Mouse (Mus musculus) hindbrain, embryonic 15.5 days (tissue): ENCODE data around the gene March4. TPM values are rescaled to one million over a fixed set of nuclear protein-coding genes. Genes with fewer than 3 reads are reported as not detected.

ENCODE experiments used
- ATAC-seq: fragments of 200-750 bp; cut with Nextera tagmentation; 2 replicates; pipeline ENCODE4 v1.8.0; 2017; ENCODE audit warnings: low read depth, moderate number of reproducible peaks, moderate TSS enrichment; ENCODE audit not compliant: low FRiP score
- H3K27ac ChIP-seq: fragments of 300-500 bp; sonication (generic); replicated peaks from 2 replicates; pipeline ENCODE4 v1.5.1; 2015; ENCODE audit warnings: mild to moderate bottlenecking, inconsistent platforms
- H3K27me3 ChIP-seq: fragments of 300-500 bp; sonication (generic); 2 replicates; pipeline ENCODE4 v1.6.1; 2015; ENCODE audit warnings: control low read depth, inconsistent platforms
- H3K36me3 ChIP-seq: fragments of 300-500 bp; sonication (generic); 2 replicates; pipeline ENCODE4 v1.6.1; 2015; ENCODE audit warnings: control low read depth, inconsistent platforms
- H3K4me1 ChIP-seq: fragments of 300-500 bp; sonication (generic); replicated peaks from 2 replicates; pipeline ENCODE4 v1.6.1; 2015; ENCODE audit warnings: control low read depth, inconsistent platforms
- H3K4me2 ChIP-seq: fragments of 300-500 bp; sonication (generic); 2 replicates; pipeline ENCODE4 v1.6.1; 2015; ENCODE audit warnings: moderate library complexity, mild to moderate bottlenecking, inconsistent platforms
- H3K4me3 ChIP-seq: fragments of 300-500 bp; sonication (generic); 2 replicates; pipeline ENCODE4 v1.5.1; 2015; ENCODE audit warnings: mild to moderate bottlenecking, inconsistent platforms
- H3K9ac ChIP-seq: fragments of 300-500 bp; sonication (generic); 2 replicates; pipeline ENCODE4 v1.6.1; 2015; ENCODE audit warnings: inconsistent platforms
- H3K9me3 ChIP-seq: fragments of 300-500 bp; sonication (generic); 2 replicates; pipeline ENCODE4 v1.6.1; 2016; ENCODE audit warnings: control low read depth, inconsistent platforms
- WGBS: fragments of 180-500 bp; shearing (Covaris S2); methylation state at CpG from one replicate; pipeline ENCODE4 v1.1.7; 2015; 5-methylcytosine and 5-hydroxymethylcytosine counted together
- polyA plus RNA-seq: library from polyadenylated mRNA; unstranded; fragments of >200 nt; fragmentation: Nextera tagmentation; extraction: Ambion mirVana; gene quantifications from 2 replicates; pipeline ENCODE4 v1.2.1, GENCODE M21; 2015

March4 gene
- polyA plus RNA-seq, 1 experiment from 2014 or later, result 12.2 TPM

DNA sequence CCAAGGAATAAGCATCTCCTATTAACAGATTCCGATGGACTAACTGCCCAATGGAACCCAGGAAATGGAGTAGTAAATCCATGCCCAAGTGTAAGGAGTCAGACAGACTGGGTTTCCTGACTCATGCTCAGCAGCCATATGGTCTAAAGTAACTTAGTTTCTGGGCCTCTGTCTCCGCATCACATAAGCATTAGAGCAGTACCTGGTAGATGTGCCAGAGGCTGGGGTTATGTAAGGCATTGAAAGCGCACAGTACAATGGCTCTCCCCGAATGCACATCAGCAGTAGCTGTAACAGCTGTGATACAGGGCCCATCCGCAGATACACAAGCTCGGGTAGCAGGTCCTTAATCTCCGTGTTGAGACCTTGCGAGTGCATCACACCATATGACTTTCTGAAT lies 125.6 kb downstream of the March4 start:
- ATAC-seq, result no peak
- WGBS, result 85% methylated on average over 8 of the region's 8 CpGs
- H3K4me2 ChIP-seq, result no peak overlapping the region
- no peaks in the 10 kb centered on the region for H3K36me3 ChIP-seq
- H3K4me1 ChIP-seq, result peaks cover 18% of the 10 kb centered on the region
- H3K4me3 ChIP-seq, result no peak overlapping the region
- no peak overlapping the region for H3K9ac ChIP-seq
- no peaks in the 10 kb centered on the region for H3K27me3 ChIP-seq
- H3K9me3 ChIP-seq, result no peaks in the 10 kb centered on the region
- H3K27ac ChIP-seq, result no peak overlapping the region

DNA sequence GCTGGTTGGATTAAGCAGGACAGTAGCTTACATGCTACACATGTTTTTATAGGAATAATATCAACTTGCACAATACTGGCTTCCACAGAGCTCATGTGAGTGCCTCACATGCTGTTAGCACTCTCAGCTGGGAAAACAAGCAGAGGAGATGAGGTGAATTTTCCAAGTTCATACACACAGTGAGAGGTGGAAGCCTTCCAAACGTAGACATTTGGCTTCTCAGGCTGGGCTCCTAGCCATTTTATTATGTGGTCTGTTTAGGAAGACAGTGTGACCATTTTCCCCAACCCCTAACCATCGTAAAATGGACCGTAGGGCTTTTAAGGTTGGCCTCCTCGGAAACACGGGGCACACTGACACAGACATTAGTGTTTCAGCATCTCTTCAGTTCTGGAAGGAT lies 126.8 kb downstream of the March4 start:
- Histone ChIP-seq H3K27ac (no peak overlapping the region), H3K4me1 (peaks cover 18% of the 10 kb centered on the region), H3K4me3 (no peak overlapping the region), H3K4me2 (no peak overlapping the region), H3K9me3 (no peaks in the 10 kb centered on the region), H3K36me3 (no peaks in the 10 kb centered on the region), H3K9ac (no peak overlapping the region), H3K27me3 (no peaks in the 10 kb centered on the region)
- no peak for ATAC-seq
- 82% methylated on average over 5 of the region's 5 CpGs for WGBS

DNA sequence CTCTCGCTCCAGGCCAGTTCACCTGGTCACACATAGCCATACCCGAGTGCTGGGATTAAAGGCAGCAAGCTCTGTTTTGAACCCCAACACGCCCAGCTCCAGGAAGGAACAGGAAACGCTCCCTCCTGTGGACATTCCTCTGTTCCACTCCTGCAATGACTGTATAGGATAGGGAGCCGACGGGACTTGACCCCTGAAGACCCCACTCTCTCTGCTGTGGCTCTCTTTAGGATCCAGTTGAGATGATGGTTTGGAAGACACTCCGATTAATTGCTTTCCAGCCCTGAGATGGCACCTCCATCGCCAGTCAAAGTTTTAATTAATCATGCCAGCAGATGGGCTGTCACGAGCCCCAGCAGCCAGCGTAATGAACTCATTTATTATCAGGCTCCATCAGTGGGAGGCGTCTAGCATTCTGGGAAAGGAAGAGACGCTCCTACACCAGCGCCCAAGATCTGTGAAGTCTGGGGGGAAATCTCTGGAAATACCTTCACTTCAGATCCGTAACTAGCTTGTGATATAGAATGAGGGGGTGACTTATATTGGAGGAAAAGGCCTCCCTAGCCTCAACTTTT lies 130.1 kb downstream of the March4 start:
- WGBS, result 46% methylated on average over 14 of the region's 14 CpGs
- Histone ChIP-seq H3K27me3 (no peaks in the 10 kb centered on the region), H3K27ac (peak overlapping the region; percentile 59; the same call in 1 of the 2 replicates), H3K4me1 (peaks cover 8% of the 10 kb centered on the region; the same call in 1 of the 2 replicates), H3K9ac (no peak overlapping the region), H3K9me3 (no peaks in the 10 kb centered on the region), H3K36me3 (no peaks in the 10 kb centered on the region), H3K4me3 (no peak overlapping the region), H3K4me2 (no peak overlapping the region)
- peak; percentile 73 for ATAC-seq

DNA sequence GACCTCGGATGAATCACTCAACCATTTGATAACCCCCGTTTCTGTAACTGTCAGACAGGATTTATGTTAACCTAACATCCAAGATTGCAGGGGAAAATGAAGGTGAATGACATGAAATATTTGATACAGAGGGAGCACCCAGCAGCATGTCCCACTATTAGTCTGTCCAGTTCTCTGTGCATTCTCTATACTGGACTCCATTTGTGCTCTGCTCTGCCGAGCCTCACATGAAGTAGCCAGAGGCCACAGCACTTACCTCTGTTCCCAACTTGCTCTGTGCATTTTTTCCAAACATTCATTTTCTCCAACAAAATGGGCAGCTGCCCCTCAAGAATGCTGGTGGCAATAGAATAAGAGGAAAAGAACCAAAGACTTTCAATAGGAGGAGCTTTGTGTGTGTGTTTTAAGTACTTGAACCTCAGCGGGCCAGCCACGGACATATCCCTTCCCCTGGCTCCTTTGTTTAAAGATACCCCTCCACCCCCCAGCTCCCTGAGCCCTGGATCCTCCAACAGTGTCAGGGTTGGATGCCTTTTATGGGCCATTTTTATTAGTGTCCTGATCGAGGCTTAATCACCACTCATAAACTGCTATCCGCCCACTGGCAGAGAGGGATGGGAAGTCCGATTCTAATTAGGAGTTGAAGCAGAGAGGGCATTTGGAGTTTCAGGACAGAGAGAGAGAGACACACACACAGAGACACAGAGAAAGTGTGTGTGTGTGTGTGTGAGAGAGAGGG lies 135.2 kb downstream of the March4 start:
- Histone ChIP-seq H3K4me3 (no peak overlapping the region), H3K4me1 (peaks cover 4% of the 10 kb centered on the region; the same call in 1 of the 2 replicates), H3K36me3 (no peaks in the 10 kb centered on the region), H3K9ac (no peak overlapping the region), H3K27me3 (no peaks in the 10 kb centered on the region), H3K4me2 (no peak overlapping the region), H3K27ac (no peak overlapping the region), H3K9me3 (no peaks in the 10 kb centered on the region)
- no peak for ATAC-seq
- WGBS, result 65% methylated on average over 8 of the region's 8 CpGs

DNA sequence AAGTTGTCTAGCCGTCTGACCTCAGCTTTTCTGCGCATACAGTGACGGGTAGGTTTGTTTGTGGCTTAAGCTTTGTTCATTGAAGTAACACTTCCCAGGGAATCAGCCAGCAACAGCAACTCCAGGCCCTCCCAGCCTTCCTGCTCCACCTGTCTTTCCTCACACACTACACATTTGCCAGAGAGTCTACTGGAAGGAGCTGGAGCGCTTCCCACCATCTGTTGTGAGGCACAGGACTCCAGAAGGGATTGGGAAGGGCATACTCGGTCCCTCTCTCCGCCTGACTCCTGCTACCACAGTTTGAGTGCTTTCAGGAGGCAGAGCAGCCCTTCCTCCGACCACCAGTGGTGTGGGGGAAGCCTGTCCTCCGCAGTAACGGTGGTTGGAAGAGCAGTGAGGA lies 136.1 kb downstream of the March4 start:
- no peaks in the 10 kb centered on the region for H3K36me3 ChIP-seq
- WGBS, result 72% methylated on average over 9 of the region's 9 CpGs

DNA sequence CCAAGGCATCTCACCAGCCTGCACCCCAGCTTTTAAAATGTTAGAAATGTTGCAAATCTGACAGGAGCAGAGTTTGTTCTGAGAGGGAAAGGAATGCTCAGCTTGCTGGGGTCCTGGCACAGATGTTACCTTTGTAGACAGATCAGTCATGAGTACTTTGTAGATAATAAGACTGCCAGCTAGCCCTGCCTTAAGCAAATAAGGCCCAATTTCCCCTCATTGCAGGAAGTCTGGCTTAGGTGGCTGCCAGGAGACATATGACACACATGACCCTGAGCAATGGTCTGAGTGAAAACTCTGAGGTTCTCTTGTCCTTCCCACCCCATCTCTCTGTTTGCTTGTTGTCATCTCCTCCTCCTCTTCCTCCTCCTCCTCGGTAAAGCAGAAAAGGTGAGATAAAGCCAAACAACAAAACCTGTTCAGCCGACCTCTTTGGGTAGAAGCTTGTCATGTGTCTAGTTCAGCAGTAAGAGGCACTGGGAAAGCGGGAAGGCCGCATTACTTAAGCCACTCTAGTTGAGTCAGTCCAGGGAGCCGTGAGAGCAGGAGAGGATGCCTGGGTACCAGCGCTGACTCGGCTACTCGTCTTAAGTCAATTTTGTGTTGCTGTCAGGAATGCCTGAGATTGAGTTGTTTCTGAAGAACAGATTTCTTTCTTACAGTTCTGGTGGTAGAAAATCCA lies 136.9 kb downstream of the March4 start:
- Histone ChIP-seq H3K4me3 (no peak overlapping the region), H3K27ac (no peak overlapping the region), H3K9me3 (no peaks in the 10 kb centered on the region), H3K4me2 (no peak overlapping the region), H3K36me3 (no peaks in the 10 kb centered on the region), H3K4me1 (no peaks in the 10 kb centered on the region), H3K27me3 (no peaks in the 10 kb centered on the region), H3K9ac (no peak overlapping the region)
- 82% methylated on average over 8 of the region's 8 CpGs for WGBS
- no peak for ATAC-seq

More for the DNA sequence above, 136.1 kb downstream of the March4 start:
- Histone ChIP-seq H3K27me3 (no peaks in the 10 kb centered on the region), H3K9ac (no peak overlapping the region), H3K4me3 (no peak overlapping the region), H3K27ac (no peak overlapping the region), H3K4me1 (no peaks in the 10 kb centered on the region), H3K9me3 (no peaks in the 10 kb centered on the region), H3K4me2 (no peak overlapping the region)
- ATAC-seq, result peak; percentile 73; the same call in 1 of the 2 replicates

DNA sequence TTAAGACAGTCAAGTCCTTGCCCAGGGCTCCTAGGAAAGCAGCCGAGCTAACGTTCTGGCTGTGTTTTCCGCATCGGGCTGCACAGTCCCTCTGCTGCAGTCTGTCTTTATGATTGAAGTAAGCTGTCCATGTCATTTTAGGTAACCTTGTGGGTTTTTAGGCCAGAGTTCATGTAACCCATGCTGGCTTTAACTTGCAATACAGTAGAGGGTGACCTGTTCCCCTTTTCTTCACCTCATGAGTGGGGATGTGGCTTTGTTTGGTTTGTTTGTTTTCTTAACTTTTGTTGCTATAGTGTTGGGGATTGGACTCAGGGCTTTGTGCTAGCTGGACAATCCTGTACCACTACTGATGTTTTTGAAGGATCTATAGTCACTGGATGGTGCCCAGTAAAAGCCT lies 146.3 kb downstream of the March4 start:
- Histone ChIP-seq H3K27ac (no peak overlapping the region; the same call in 1 of the 2 replicates), H3K4me3 (no peak overlapping the region), H3K4me2 (no peak overlapping the region), H3K9ac (no peak overlapping the region), H3K27me3 (no peaks in the 10 kb centered on the region), H3K36me3 (no peaks in the 10 kb centered on the region), H3K9me3 (no peaks in the 10 kb centered on the region), H3K4me1 (no peaks in the 10 kb centered on the region)
- no peak for ATAC-seq
- WGBS, result 73% methylated on average over 4 of the region's 4 CpGs

DNA sequence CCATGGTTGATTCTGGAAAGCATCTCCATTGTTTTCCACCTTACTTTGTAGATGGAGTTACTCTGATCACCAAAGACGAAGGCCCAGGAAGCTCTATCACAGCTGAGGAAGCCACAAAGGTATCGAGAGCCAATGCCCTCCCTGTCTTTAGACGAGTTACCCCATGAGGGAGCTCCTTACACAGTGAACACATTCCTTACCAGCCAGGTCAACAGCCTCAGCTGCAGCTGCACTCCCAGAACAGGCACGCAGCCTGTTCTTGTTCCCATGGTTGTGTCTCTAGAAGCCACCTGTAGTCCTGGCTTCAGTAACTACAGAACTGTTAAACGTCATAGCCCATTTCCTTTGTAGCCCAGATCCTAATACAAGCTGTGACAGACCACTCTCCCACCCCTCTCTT lies 153.1 kb downstream of the March4 start:
- Histone ChIP-seq H3K9me3 (no peaks in the 10 kb centered on the region), H3K9ac (no peak overlapping the region), H3K4me2 (no peak overlapping the region), H3K36me3 (no peaks in the 10 kb centered on the region), H3K27ac (no peak overlapping the region), H3K4me3 (no peak overlapping the region), H3K27me3 (no peaks in the 10 kb centered on the region), H3K4me1 (0 out of 2 replicates have a peak, but pooled peaks cover 4% of the 10 kb centered on the region)
- no peak for ATAC-seq
- WGBS, result 81% methylated on average over 5 of the region's 5 CpGs

DNA sequence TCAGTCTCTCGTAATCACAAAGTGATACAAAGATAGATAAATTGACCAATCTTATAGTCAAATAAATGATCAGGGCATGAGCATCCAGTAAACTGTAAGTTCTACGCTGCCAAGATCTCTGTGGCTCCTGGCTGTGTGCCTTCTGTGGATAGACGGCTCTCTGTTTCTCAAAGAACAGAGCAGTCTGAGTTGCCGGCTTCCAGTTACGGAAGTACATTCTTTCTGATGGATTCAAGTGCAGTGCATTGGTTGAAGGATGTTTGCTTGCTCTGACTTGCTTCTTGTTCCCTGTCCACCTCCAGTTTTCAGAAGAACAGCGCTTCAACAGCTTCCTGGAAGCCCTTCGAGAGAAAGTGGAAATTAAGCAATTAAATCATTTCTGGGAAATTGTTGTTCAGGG lies 153.7 kb downstream of the March4 start:
- H3K9ac ChIP-seq, result no peak overlapping the region
- 79% methylated on average over 7 of the region's 7 CpGs for WGBS
- 0 out of 2 replicates have a peak, but pooled peaks cover 4% of the 10 kb centered on the region for H3K4me1 ChIP-seq
- no peaks in the 10 kb centered on the region for H3K9me3 ChIP-seq
- H3K27me3 ChIP-seq, result no peaks in the 10 kb centered on the region
- no peak overlapping the region for H3K4me2 ChIP-seq
- H3K27ac ChIP-seq, result no peak overlapping the region
- ATAC-seq, result no peak
- H3K4me3 ChIP-seq, result no peak overlapping the region
- no peaks in the 10 kb centered on the region for H3K36me3 ChIP-seq

DNA sequence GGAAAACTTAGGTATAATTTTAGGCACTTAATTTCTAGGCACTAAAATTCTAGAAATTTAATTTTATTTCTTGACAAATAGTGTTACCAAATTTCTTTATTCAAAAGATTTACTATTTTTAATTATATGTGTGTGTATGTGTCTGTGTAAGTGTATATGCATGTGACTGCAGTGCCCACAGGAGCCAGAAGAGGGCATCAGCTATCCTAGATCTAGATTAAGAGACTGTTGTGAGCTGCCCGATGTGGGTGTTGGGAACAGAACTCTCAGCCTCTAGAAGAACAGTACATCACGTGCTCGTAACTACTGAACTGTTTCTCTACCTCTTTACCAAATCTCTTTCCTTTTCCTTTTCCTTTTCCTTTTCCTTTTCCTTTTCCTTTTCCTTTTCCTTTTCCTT lies 156.2 kb downstream of the March4 start:
- Histone ChIP-seq H3K4me1 (0 out of 2 replicates have a peak, but pooled peaks cover 4% of the 10 kb centered on the region), H3K9ac (no peak overlapping the region), H3K27me3 (no peaks in the 10 kb centered on the region), H3K9me3 (no peaks in the 10 kb centered on the region), H3K27ac (no peak overlapping the region), H3K4me2 (no peak overlapping the region), H3K36me3 (no peaks in the 10 kb centered on the region), H3K4me3 (no peak overlapping the region)
- no peak for ATAC-seq
- 97% methylated on average over 3 of the region's 3 CpGs for WGBS

DNA sequence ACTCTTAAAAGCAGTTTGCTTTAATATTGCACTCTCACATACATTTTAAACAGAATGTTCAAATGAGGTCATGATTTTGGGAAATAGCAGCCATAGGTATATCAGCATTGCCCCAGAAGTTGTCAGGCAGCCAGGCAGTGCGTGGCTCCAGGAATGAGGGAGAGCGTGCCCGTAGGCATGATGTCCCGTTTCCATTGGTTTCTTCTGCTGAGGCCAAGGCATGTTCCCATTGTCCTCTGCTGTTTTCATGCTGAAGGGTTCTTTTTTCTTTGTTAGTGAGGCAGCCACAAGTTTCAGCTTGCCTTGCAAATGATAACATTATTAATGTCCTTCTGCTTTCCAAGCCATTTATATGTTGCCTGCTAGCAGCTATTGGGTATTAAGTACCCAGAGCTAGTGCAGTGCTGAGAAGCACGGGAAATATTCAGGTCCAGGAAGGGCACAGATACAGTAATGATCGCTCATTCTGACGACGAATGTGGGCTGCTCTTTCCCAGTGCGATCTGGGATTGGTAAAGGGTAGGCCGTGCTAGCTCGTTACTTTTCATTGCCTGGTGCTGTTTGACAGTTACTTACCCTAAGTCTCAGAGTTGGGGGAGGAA lies 156.9 kb downstream of the March4 start:
- H3K9me3 ChIP-seq, result no peaks in the 10 kb centered on the region
- H3K27me3 ChIP-seq, result no peaks in the 10 kb centered on the region
- ATAC-seq, result peak; percentile 82; the same call in 1 of the 2 replicates
- H3K36me3 ChIP-seq, result no peaks in the 10 kb centered on the region
- no peak overlapping the region for H3K4me2 ChIP-seq
- H3K27ac ChIP-seq, result peak overlapping the region; percentile 43
- 71% methylated on average over 11 of the region's 11 CpGs for WGBS
- no peak overlapping the region for H3K9ac ChIP-seq
- H3K4me3 ChIP-seq, result no peak overlapping the region
- 0 out of 2 replicates have a peak, but pooled peaks cover 4% of the 10 kb centered on the region for H3K4me1 ChIP-seq

DNA sequence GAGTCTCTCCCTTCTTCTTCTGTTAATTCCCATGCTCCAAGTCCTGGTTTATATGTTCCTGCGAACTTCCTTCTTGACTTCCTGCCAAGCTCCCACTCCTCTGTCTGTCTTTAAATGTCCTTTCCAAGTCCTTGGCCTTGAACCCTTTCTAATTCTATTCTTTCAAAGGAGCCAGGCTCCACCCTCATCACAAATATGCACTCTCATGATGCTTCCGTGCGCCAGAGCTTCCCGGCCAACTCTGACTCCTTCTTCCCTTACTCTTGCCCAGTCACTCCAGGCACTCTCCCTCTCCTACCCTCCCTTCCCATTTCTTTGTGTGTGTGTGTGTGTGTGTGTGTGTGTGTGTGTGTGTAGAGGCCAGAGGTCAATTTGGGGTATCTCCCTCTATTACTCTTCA lies 158.6 kb downstream of the March4 start:
- no peaks in the 10 kb centered on the region for H3K27me3 ChIP-seq
- no peaks in the 10 kb centered on the region for H3K36me3 ChIP-seq
- no peak overlapping the region for H3K4me2 ChIP-seq
- no peak overlapping the region for H3K27ac ChIP-seq
- H3K4me1 ChIP-seq, result 0 out of 2 replicates have a peak, but pooled peaks cover 4% of the 10 kb centered on the region
- WGBS, result 77% methylated on average over 4 of the region's 4 CpGs
- ATAC-seq, result no peak
- H3K9ac ChIP-seq, result no peak overlapping the region
- no peak overlapping the region for H3K4me3 ChIP-seq
- no peaks in the 10 kb centered on the region for H3K9me3 ChIP-seq
